Mouse (Mus musculus): ENCODE results near the gene Mgat5.

DNA sequence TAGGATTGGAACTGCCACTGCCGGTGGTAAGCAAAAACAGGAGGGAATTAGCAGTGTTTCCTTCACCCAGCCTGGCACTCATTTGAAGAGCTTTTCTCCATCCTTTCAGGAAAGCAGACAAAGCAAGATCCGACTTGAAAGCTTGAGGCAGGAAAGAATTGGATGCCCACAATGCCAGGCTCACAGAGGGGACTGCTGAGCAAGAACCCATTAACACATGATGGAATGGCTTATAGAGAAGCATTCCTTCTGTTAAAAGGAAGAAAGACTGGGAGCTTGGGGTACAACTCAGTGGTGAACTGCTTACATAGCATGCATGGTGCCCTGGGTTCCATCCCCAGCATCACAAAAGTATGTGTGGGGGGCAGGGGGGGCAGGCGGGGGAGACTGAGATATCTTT, 80.2 kb downstream of the Mgat5 start:
- TF ChIP-seq POLR2A (IDR thresholded peaks at IDR 0.05; ENCODE audit: control insufficient read depth, extremely low read depth, insufficient read depth, low read length, poor library complexity), result no peak
- TF ChIP-seq CTCF (IDR thresholded peaks at IDR 0.05; ENCODE audit: borderline replicate concordance, control insufficient read depth, extremely low read depth, insufficient read depth, low read length, poor library complexity), result no peak

All from thymus, adult 2 months (tissue).